Mouse (Mus musculus): ENCODE results near the gene Cdk5. TPM values are rescaled to one million over a fixed set of nuclear protein-coding genes. Genes with fewer than 3 reads are reported as not detected.

Gene Cdk5
- polyA plus RNA-seq (2014; fragmentation: Nextera tagmentation; extraction: Ambion mirVana), result 46.4 and 47.7 TPM in 2 replicates

DNA sequence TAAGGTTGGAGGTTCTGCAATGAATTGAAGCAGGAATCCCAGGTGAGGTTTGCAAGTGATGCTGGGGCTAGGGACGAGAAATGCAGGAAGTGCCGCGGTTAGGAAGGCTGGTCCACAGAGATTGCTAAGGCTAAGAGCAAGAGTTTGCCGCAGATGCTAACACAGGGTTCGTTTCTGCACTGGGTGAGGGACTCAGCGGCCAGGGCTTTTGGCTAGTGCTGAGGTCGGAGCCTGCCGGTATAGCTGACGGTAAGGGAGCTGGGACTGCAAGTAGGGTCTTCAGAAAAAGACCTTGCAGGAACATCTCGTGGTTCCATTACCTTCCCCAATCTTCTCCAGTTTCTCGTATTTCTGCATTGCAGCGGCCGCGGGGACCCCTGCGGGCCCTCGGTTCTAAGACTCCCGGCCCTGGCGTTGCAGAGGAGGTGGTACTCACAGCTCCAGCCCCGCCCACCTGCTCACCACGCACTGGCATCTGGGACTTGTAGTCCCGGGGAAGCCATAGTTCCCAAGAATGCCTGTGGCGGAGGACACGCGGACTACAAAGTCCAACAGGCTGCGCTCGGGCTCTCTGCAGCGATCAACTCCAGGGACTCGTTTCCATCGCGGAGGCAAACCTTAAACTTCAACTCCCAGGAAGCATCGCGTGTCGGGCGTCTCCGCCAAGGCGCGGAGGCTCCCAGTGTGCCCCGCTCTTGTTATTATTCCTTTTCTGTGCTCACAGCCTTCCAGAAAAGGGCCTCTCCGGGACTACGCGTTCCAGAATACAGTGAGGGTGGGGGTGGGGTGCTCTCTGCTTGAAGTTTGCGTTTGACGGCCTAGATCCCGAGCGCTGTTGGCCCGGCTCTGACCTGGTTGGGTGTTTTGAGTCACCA lies at the start of gene Cdk5, which contains the start of gene Slc4a2:
TSS of gene Cdk5 (minus strand) at position 402 of the 875 bp plus-strand sequence.
TSS of gene Slc4a2 (plus strand) at position 709 of the 875 bp plus-strand sequence.
- H3K36me3 ChIP-seq (ENCODE audit: control insufficient read depth, insufficient read depth, low read length), result peaks cover 12% of the 10 kb centered on the region; the same call in 1 of the 2 replicates
- H3K27ac ChIP-seq (ENCODE audit: low read length), result peak within 1 kb of the TSS; percentile 93
- H3K9ac ChIP-seq (replicated peaks; ENCODE audit: low read depth, low read length), result peak within 1 kb of the TSS; percentile 71
- H3K4me1 ChIP-seq (ENCODE audit: control insufficient read depth, insufficient read depth, low read length), result peaks cover 37% of the 10 kb centered on the region
- H3K4me3 ChIP-seq (ENCODE audit: low read depth, low read length), result peak within 1 kb of the TSS; percentile 67
- no peaks in the 10 kb centered on the region for H3K27me3 ChIP-seq (ENCODE audit: control insufficient read depth, insufficient read depth, low read length)
- H3K4me2 ChIP-seq (replicated peaks; ENCODE audit: low read depth, low read length), result peak within 1 kb of the TSS; percentile 96
- WGBS, result under 1% methylated on average over 46 of the region's 46 CpGs
- H3K9me3 ChIP-seq (ENCODE audit: control insufficient read depth, low read depth, low read length), result no peaks in the 10 kb centered on the region
- ATAC-seq (ENCODE audit: insufficient number of reproducible peaks, insufficient read depth, low FRiP score, low read depth), result peak; percentile 91

DNA sequence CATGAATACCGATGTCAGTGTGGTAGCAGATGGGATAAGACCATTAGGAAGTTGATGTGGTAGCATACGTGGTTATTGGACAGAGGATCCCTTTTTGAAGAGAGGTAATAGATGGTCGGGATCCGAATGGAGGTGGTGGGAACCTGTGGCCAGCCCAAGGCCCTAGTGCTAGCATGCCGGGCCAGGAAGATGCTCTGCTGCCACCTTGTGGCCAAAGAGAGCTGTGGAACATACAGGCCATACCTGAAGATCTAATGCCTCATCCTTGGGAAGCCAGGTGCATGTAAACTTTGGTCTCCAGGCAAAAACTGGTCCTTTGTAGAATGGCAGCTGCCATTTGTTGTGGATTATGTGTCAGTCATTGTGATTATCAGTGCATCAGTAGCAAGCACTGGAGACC lies 47.3 kb upstream of the Cdk5 start:
- WGBS, result 13% methylated on average over 5 of the region's 5 CpGs
- peaks cover under 1% of the 10 kb centered on the region; the same call in 1 of the 2 replicates for H3K36me3 ChIP-seq (ENCODE audit: control insufficient read depth, insufficient read depth, low read length)
- H3K9ac ChIP-seq (replicated peaks; ENCODE audit: low read depth, low read length), result no peak overlapping the region
- peak; percentile 35; the same call in 1 of the 2 replicates for ATAC-seq (ENCODE audit: insufficient number of reproducible peaks, insufficient read depth, low FRiP score, low read depth)
- H3K27me3 ChIP-seq (ENCODE audit: control insufficient read depth, insufficient read depth, low read length), result no peaks in the 10 kb centered on the region
- H3K4me2 ChIP-seq (replicated peaks; ENCODE audit: low read depth, low read length), result no peak overlapping the region
- H3K4me1 ChIP-seq (ENCODE audit: control insufficient read depth, insufficient read depth, low read length), result peaks cover 30% of the 10 kb centered on the region
- H3K4me3 ChIP-seq (ENCODE audit: low read depth, low read length), result no peak overlapping the region
- H3K9me3 ChIP-seq (ENCODE audit: control insufficient read depth, low read depth, low read length), result no peaks in the 10 kb centered on the region
- H3K27ac ChIP-seq (ENCODE audit: low read length), result no peak overlapping the region

DNA sequence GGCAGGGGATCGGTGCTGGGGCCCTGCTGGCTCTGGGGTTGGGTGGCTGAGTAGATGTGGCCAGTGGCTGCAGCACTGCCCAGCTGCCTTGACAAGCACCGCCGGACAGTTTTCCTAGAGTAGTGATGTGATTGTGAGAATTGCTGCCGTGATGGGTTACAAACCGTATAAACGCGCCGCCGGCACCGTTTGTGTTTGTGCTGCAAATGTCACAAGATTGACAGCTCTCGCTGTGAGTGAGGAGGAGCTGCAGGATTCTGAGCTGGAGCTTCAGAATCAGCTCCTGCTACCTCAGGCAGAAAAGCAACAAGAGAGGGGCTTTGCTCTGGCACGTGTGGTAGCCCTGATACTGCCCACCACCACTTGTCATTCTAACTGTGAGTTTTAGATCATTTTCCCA lies 43.4 kb upstream of the Cdk5 start:
- Histone ChIP-seq H3K36me3 (ENCODE audit: control insufficient read depth, insufficient read depth, low read length) (no peaks in the 10 kb centered on the region), H3K9ac (replicated peaks; ENCODE audit: low read depth, low read length) (no peak overlapping the region), H3K4me2 (replicated peaks; ENCODE audit: low read depth, low read length) (no peak overlapping the region), H3K27me3 (ENCODE audit: control insufficient read depth, insufficient read depth, low read length) (no peaks in the 10 kb centered on the region), H3K9me3 (ENCODE audit: control insufficient read depth, low read depth, low read length) (no peaks in the 10 kb centered on the region), H3K4me3 (ENCODE audit: low read depth, low read length) (no peak overlapping the region), H3K27ac (ENCODE audit: low read length) (no peak overlapping the region), H3K4me1 (ENCODE audit: control insufficient read depth, insufficient read depth, low read length) (no peaks in the 10 kb centered on the region)
- ATAC-seq (ENCODE audit: insufficient number of reproducible peaks, insufficient read depth, low FRiP score, low read depth), result no peak
- WGBS, result 64% methylated on average over 12 of the region's 12 CpGs

DNA sequence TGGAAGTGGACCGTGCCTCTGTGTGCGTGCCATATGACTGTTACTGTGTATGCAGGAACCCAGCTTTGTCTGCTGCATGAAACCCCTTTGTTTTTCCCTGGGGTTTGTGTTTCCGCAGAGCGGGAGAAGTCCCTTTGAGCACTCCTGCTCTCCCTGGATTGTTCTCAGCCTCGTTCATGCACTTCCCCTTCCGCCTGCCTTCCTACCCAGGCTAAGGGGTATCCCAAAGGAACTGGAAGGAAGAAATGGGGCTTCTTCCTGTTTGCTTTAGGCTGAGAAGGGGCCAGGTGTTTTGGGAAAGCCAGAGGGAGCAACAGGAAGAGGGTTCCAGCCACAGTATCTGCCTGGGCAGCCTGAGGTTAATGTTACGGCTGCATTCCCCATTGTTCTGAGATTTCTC lies 32.3 kb upstream of the Cdk5 start:
- H3K4me3 ChIP-seq (ENCODE audit: low read depth, low read length), result no peak overlapping the region
- H3K4me1 ChIP-seq (ENCODE audit: control insufficient read depth, insufficient read depth, low read length), result peaks cover 43% of the 10 kb centered on the region
- 63% methylated on average over 7 of the region's 7 CpGs for WGBS
- H3K9me3 ChIP-seq (ENCODE audit: control insufficient read depth, low read depth, low read length), result no peaks in the 10 kb centered on the region
- 0 out of 2 replicates have a peak, but pooled peaks cover 3% of the 10 kb centered on the region for H3K36me3 ChIP-seq (ENCODE audit: control insufficient read depth, insufficient read depth, low read length)
- H3K4me2 ChIP-seq (replicated peaks; ENCODE audit: low read depth, low read length), result 0 out of 2 replicates have a peak overlapping the region, but pooled peaks have one; percentile 5
- H3K9ac ChIP-seq (replicated peaks; ENCODE audit: low read depth, low read length), result no peak overlapping the region
- peak overlapping the region; percentile 45 for H3K27ac ChIP-seq (ENCODE audit: low read length)
- no peaks in the 10 kb centered on the region for H3K27me3 ChIP-seq (ENCODE audit: control insufficient read depth, insufficient read depth, low read length)
- no peak for ATAC-seq (ENCODE audit: insufficient number of reproducible peaks, insufficient read depth, low FRiP score, low read depth)

DNA sequence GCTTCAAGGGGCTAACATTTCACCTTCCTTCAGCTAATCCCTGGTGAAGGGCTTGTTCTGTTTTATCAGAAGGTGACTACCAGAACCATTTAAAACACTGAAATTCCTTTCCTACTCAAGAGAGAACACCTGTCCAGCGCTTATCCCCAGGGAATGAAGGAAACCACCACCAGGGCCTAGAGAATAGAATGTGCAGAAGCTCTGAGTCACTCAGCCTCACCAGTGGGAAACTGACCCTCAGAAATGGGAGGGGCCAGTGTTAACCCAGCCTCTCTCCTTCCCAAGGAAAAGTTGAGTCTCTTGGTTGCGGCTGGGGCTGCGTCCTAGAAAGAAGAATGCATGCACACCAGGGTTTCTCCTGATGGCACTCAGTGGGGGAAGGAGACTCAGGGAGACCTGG lies 31.7 kb upstream of the Cdk5 start:
- ATAC-seq (ENCODE audit: insufficient number of reproducible peaks, insufficient read depth, low FRiP score, low read depth), result no peak
- Histone ChIP-seq H3K9ac (replicated peaks; ENCODE audit: low read depth, low read length) (no peak overlapping the region), H3K4me3 (ENCODE audit: low read depth, low read length) (no peak overlapping the region), H3K36me3 (ENCODE audit: control insufficient read depth, insufficient read depth, low read length) (0 out of 2 replicates have a peak, but pooled peaks cover 3% of the 10 kb centered on the region), H3K4me1 (ENCODE audit: control insufficient read depth, insufficient read depth, low read length) (peaks cover 43% of the 10 kb centered on the region), H3K27ac (ENCODE audit: low read length) (peak overlapping the region; percentile 45), H3K27me3 (ENCODE audit: control insufficient read depth, insufficient read depth, low read length) (no peaks in the 10 kb centered on the region), H3K4me2 (replicated peaks; ENCODE audit: low read depth, low read length) (peak overlapping the region; percentile 22), H3K9me3 (ENCODE audit: control insufficient read depth, low read depth, low read length) (no peaks in the 10 kb centered on the region)
- WGBS, result 64% methylated on average over 3 of the region's 3 CpGs

DNA sequence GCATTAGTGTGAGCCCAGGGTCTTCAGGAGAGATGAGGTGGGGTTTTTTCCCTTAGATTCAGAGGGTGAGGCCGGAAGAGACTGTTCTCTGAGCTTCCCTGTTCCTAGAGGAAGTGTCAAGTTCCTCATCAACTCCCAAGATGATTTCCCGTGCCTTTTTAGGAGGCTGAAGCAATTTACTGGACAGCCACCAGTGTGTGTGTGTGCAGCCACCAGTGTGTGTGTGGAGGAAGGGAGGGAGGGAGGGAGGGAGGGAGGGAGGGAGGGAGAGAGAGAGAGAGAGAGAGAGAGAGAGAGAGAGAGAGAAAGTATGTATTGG lies 30.6 kb upstream of the Cdk5 start:
- H3K4me3 ChIP-seq (ENCODE audit: low read depth, low read length), result 0 out of 2 replicates have a peak overlapping the region, but pooled peaks have one; percentile 87
- 15% methylated on average over 2 of the region's 2 CpGs for WGBS
- no peak for ATAC-seq (ENCODE audit: insufficient number of reproducible peaks, insufficient read depth, low FRiP score, low read depth)

DNA sequence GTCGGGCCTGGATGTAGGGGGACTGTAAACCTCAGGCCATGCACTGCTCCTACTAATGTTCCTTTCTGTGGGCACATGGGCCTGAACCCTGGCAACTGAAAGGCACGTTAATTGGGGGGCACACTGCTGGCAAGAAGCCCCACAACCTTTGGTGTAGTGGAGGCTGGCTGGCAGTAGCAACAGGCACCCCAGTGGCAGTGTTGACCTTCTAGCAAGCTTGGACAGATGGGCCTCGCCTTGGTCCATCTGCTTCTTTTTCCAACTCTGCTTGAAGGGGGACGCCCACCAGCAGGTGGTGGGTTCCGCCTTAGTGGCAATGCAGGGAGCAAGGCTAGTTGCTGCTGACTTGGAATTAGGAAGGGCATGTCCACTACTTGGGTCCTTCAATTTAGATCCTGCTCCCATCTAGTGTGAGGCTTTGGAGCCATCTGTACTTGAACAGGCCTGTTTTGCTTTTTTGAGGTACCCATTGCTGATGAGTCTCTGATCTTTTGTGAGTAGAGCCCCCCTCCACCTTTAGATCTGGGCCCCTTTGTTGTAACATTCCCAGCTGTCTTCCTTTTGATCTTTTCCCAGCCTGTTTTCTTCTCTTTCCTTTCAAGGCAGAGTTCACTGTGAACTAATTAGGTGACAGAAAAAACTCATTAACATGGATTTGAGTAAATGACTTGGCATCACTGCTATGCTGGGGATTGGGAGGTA lies 30.1 kb upstream of the Cdk5 start:
- H3K27me3 ChIP-seq (ENCODE audit: control insufficient read depth, insufficient read depth, low read length), result no peaks in the 10 kb centered on the region
- no peak for ATAC-seq (ENCODE audit: insufficient number of reproducible peaks, insufficient read depth, low FRiP score, low read depth)
- no peaks in the 10 kb centered on the region for H3K9me3 ChIP-seq (ENCODE audit: control insufficient read depth, low read depth, low read length)
- peak overlapping the region; percentile 87 for H3K4me3 ChIP-seq (ENCODE audit: low read depth, low read length)
- peak overlapping the region; percentile 96 for H3K9ac ChIP-seq (replicated peaks; ENCODE audit: low read depth, low read length)
- 0 out of 2 replicates have a peak, but pooled peaks cover 3% of the 10 kb centered on the region for H3K36me3 ChIP-seq (ENCODE audit: control insufficient read depth, insufficient read depth, low read length)
- WGBS, result 9% methylated on average over 5 of the region's 5 CpGs
- H3K4me1 ChIP-seq (ENCODE audit: control insufficient read depth, insufficient read depth, low read length), result peaks cover 43% of the 10 kb centered on the region
- no peak overlapping the region for H3K27ac ChIP-seq (ENCODE audit: low read length)
- peak overlapping the region; percentile 88 for H3K4me2 ChIP-seq (replicated peaks; ENCODE audit: low read depth, low read length)

More for the DNA sequence above, 30.6 kb upstream of the Cdk5 start:
- no peaks in the 10 kb centered on the region for H3K27me3 ChIP-seq (ENCODE audit: control insufficient read depth, insufficient read depth, low read length)
- peak overlapping the region; percentile 88 for H3K4me2 ChIP-seq (replicated peaks; ENCODE audit: low read depth, low read length)
- 0 out of 2 replicates have a peak, but pooled peaks cover 3% of the 10 kb centered on the region for H3K36me3 ChIP-seq (ENCODE audit: control insufficient read depth, insufficient read depth, low read length)
- no peak overlapping the region for H3K27ac ChIP-seq (ENCODE audit: low read length)
- peaks cover 43% of the 10 kb centered on the region for H3K4me1 ChIP-seq (ENCODE audit: control insufficient read depth, insufficient read depth, low read length)
- no peak overlapping the region for H3K9ac ChIP-seq (replicated peaks; ENCODE audit: low read depth, low read length)
- H3K9me3 ChIP-seq (ENCODE audit: control insufficient read depth, low read depth, low read length), result no peaks in the 10 kb centered on the region

DNA sequence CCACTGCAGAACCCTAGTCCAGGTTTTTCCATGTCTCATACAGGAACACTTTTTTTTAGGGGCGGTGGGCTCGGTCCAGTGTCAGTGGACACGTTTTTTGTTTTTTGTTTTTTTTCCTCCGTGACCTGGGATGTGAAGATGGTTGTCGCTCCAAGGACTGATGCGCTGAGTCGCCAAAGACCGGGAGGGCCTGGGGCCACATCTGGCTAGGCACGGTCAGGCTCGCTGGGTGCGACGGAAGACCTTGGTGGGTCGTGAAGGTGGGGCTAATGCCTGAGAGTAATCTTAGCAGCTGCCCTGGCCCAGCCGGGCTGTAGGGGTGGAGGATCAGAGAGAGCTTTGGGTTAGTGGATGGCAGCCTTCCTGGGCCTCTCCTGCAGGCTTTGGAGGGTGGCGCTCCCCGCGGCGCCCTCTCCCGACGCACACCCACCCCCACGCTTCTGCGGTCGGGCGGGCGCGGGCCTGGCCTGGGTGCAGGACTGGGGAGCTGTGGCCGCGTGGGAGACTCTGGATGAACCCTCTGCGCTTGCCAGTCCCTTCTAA lies 29.4 kb upstream of the Cdk5 start:
- Histone ChIP-seq H3K27me3 (ENCODE audit: control insufficient read depth, insufficient read depth, low read length) (no peaks in the 10 kb centered on the region), H3K9me3 (ENCODE audit: control insufficient read depth, low read depth, low read length) (no peaks in the 10 kb centered on the region), H3K4me2 (replicated peaks; ENCODE audit: low read depth, low read length) (peak overlapping the region; percentile 88), H3K4me1 (ENCODE audit: control insufficient read depth, insufficient read depth, low read length) (peaks cover 48% of the 10 kb centered on the region), H3K27ac (ENCODE audit: low read length) (peak overlapping the region; percentile 89; the same call in 1 of the 2 replicates), H3K9ac (replicated peaks; ENCODE audit: low read depth, low read length) (peak overlapping the region; percentile 96), H3K36me3 (ENCODE audit: control insufficient read depth, insufficient read depth, low read length) (0 out of 2 replicates have a peak, but pooled peaks cover 3% of the 10 kb centered on the region), H3K4me3 (ENCODE audit: low read depth, low read length) (peak overlapping the region; percentile 87)
- no peak for ATAC-seq (ENCODE audit: insufficient number of reproducible peaks, insufficient read depth, low FRiP score, low read depth)
- WGBS, result under 1% methylated on average over 29 of the region's 29 CpGs
